Mouse (Mus musculus): ENCODE results near the gene Scaf1.
A peak's percentile ranks its signal among the peaks of the same experiment; 100 is the strongest.

Scaf1 gene

GRCm38 (mm10) chr7:45013366-45014095, 2.6 kb downstream of the Scaf1 start:
- DNase-seq, result no peak

GRCm38 (mm10) chr7:45012824-45013223, 3.3 kb downstream of the Scaf1 start:
- DNase-seq, result no peak

GRCm38 (mm10) chr7:45012011-45012410, 4.2 kb downstream of the Scaf1 start:
- no peak for DNase-seq

- no peak for DNase-seq
Observed at GRCm38 (mm10) chr7:45008411-45008810, 7.8 kb downstream of the Scaf1 start.

GRCm38 (mm10) chr7:45007846-45008245, 8.3 kb downstream of the Scaf1 start:
- DNase-seq, result no peak

- DNase-seq, result no peak
Observed at GRCm38 (mm10) chr7:45007141-45007540, 9.0 kb downstream of the Scaf1 start.

- DNase-seq, result no peak
Observed at GRCm38 (mm10) chr7:45006503-45006902, 9.7 kb downstream of the Scaf1 start.

- DNase-seq, result no peak
Observed at GRCm38 (mm10) chr7:45005321-45005992, 10.7 kb downstream of the Scaf1 start.

- DNase-seq, result no peak
Observed at GRCm38 (mm10) chr7:45004546-45004945, 11.6 kb downstream of the Scaf1 start.

GRCm38 (mm10) chr7:45002440-45002839, 13.7 kb downstream of the Scaf1 start:
- DNase-seq, result no peak

GRCm38 (mm10) chr7:45000539-45001114, 15.5 kb downstream of the Scaf1 start:
- DNase-seq, result no peak

- peak in 1 of 2 experiments; percentile 57 for DNase-seq
Observed at GRCm38 (mm10) chr7:44999753-45000152, 16.4 kb downstream of the Scaf1 start.

GRCm38 (mm10) chr7:44998501-44998955, 17.6 kb downstream of the Scaf1 start, which contains the start of gene Bcl2l12:
Bcl2l12 (minus strand) TSS chr7:44998712.
- peak; percentile 78 to 86 for DNase-seq

- no peak for DNase-seq
Observed at GRCm38 (mm10) chr7:44997940-44998428, 18.2 kb downstream of the Scaf1 start.

GRCm38 (mm10) chr7:44997231-44997939, 18.8 kb downstream of the Scaf1 start, which contains the start of gene Irf3:
Irf3 (plus strand) TSS chr7:44997648.
- peak; percentile 96 to 97 for DNase-seq

- DNase-seq, result no peak
Observed at GRCm38 (mm10) chr7:44996672-44997071, 19.5 kb downstream of the Scaf1 start.

- DNase-seq, result no peak
Observed at GRCm38 (mm10) chr7:44986879-44987718, 29.1 kb downstream of the Scaf1 start.

GRCm38 (mm10) chr7:44986192-44986878, 29.8 kb downstream of the Scaf1 start, which contains the start of gene Prmt1:
Prmt1 (minus strand) TSS chr7:44986568.
- DNase-seq, result peak; percentile 99 to 100

- peak; percentile 60 to 64 for DNase-seq
Observed at GRCm38 (mm10) chr7:44985595-44986191, 30.5 kb downstream of the Scaf1 start.

- no peak for DNase-seq
Observed at GRCm38 (mm10) chr7:44984833-44985164, 31.4 kb downstream of the Scaf1 start.

Measured in kidney, adult 8-10 months (tissue).